Mouse (Mus musculus) lung, adult 2 months (tissue): ENCODE measurements around the gene Msantd1.

Experiments used
- CTCF ChIP-seq: fragments of 200-500 bp; IDR thresholded peaks from 2 replicates; pipeline ENCODE4 v1.5.1; 2011; ENCODE audit warnings: mild to moderate bottlenecking, low read length, control low read depth; ENCODE audit not compliant: insufficient read depth
- POLR2A ChIP-seq: fragments of 200-500 bp; IDR thresholded peaks from 2 replicates; pipeline ENCODE4 v1.6.1; 2011; ENCODE audit warnings: low read depth, mild to moderate bottlenecking, control low read depth, low read length, borderline replicate concordance; ENCODE audit errors: extremely low read depth

DNA sequence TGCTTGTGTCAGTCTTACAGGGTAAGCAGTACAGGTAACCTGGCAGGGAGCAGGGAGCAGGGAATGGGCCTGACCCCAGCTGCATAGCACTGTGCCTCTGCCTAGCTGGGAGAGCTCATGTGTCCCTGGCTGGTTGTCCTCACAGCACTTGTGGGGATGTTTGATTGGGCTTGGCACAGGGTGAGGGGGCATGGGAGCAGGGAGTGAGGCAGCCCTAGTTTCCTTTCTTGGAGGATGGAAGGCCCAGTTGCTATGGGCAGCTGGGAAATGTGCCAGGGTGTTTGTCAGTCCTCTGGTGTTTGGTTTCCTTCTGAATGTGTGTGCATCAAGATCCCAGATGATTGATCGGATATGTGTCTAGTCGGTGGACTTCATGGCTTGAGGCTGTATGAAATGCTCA is 49.2 kb downstream of the Msantd1 start:
- TF ChIP-seq CTCF (no peak), POLR2A (0 out of 2 replicates have a peak, but pooled peaks have one; percentile 12)
